Mouse (Mus musculus) spleen, adult 2 months (tissue): ENCODE data around the gene Patz1. TPM values are rescaled to one million over a fixed set of nuclear protein-coding genes. Genes with fewer than 3 reads are reported as not detected.

Experiments used
- DNase-seq, 2 experiments: peaks; one replicate each; pipeline versions ENCODE4 v3.0.0 to v3.0.0-alpha.2; 2012 to 2021; ENCODE audit warnings: low spot score in 2 of 2, low read depth in 1 of 2
- H3K27ac ChIP-seq: fragments of 200-500 bp; 2 replicates; pipeline ENCODE4 v1.5.1; 2012; ENCODE audit warnings: low read length, inconsistent platforms; ENCODE audit not compliant: insufficient read depth
- H3K27me3 ChIP-seq: fragments of 200-500 bp; 2 replicates; pipeline ENCODE4 v1.6.1; 2012; ENCODE audit warnings: mild to moderate bottlenecking, moderate library complexity, low read length, inconsistent platforms; ENCODE audit not compliant: control insufficient read depth, insufficient read depth
- H3K36me3 ChIP-seq: fragments of 200-500 bp; 2 replicates; pipeline ENCODE4 v1.6.1; 2012; ENCODE audit warnings: mild to moderate bottlenecking, low read length, inconsistent platforms; ENCODE audit not compliant: control insufficient read depth, insufficient read depth
- H3K4me1 ChIP-seq: fragments of 200-500 bp; 2 replicates; pipeline ENCODE4 v1.6.1; 2011; ENCODE audit warnings: inconsistent platforms; ENCODE audit not compliant: control insufficient read depth, insufficient read depth, insufficient read length
- H3K4me3 ChIP-seq: fragments of 200-500 bp; 2 replicates; pipeline ENCODE4 v1.5.1; 2011; ENCODE audit warnings: mild to moderate bottlenecking, inconsistent platforms; ENCODE audit not compliant: insufficient read depth, insufficient read length; ENCODE audit errors: extremely low read depth
- CTCF ChIP-seq: fragments of 200-500 bp; IDR thresholded peaks from 2 replicates; pipeline ENCODE4 v1.5.1; 2011; ENCODE audit warnings: mild to moderate bottlenecking, inconsistent platforms; ENCODE audit not compliant: insufficient read depth, insufficient read length, insufficient replicate concordance; ENCODE audit errors: extremely low read depth
- POLR2A ChIP-seq: fragments of 200-500 bp; IDR thresholded peaks from 2 replicates; pipeline ENCODE4 v1.6.1; 2011; ENCODE audit warnings: low read depth, low read length, inconsistent platforms
- WGBS: fragments of 180-500 bp; shearing (Covaris S2); methylation state at CpG from one replicate; pipeline ENCODE4 v1.1.7; 2018; 5-methylcytosine and 5-hydroxymethylcytosine counted together
- polyA plus RNA-seq: library from polyadenylated mRNA; depleted of rRNA; stranded (reverse); fragments of >200 nt; gene quantifications from 2 replicates; pipeline ENCODE4 v1.2.3, GENCODE M21; 2012

Gene Patz1
- polyA plus RNA-seq, 1 experiment, result 44.9 TPM

DNA sequence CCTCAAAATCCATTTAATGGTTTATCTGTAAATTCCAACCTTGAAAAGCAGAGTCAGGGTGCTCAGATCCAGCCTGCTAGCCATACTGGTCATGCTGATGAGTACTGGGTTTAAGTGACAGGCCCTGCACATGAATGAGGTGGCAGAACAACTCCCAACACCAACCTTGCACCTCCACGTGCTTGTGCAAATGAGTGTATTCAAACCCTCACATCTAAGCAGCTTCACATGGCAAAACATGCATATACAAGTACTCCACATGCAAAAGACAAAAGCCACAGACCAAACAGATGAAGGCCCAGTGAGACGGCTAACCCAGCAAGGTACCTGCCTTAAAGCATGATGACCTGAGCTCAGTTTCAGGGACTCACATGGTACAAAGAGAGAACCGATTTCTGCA lies 2.7 kb upstream of the Patz1 start:
- H3K27ac ChIP-seq, result no peak overlapping the region
- no peak for DNase-seq
- no peaks in the 10 kb centered on the region for H3K36me3 ChIP-seq
- WGBS, result 63% methylated on average over 3 of the region's 3 CpGs
- no peaks in the 10 kb centered on the region; the same call in 1 of the 2 replicates for H3K4me1 ChIP-seq
- TF ChIP-seq CTCF, result no peak
- TF ChIP-seq POLR2A, result no peak
- no peaks in the 10 kb centered on the region for H3K27me3 ChIP-seq
- no peak overlapping the region for H3K4me3 ChIP-seq

- TF ChIP-seq CTCF, result no peak
- WGBS, result 82% methylated on average over 6 of the region's 6 CpGs
- H3K4me1 ChIP-seq, result no peaks in the 10 kb centered on the region; the same call in 1 of the 2 replicates
- no peaks in the 10 kb centered on the region for H3K27me3 ChIP-seq
- H3K4me3 ChIP-seq, result no peak overlapping the region
- DNase-seq, result no peak
- no peaks in the 10 kb centered on the region for H3K36me3 ChIP-seq
- no peak overlapping the region for H3K27ac ChIP-seq
Measured at GRCm38 (mm10) chr11:3287131-3287530, 1.5 kb upstream of the Patz1 start.

DNA sequence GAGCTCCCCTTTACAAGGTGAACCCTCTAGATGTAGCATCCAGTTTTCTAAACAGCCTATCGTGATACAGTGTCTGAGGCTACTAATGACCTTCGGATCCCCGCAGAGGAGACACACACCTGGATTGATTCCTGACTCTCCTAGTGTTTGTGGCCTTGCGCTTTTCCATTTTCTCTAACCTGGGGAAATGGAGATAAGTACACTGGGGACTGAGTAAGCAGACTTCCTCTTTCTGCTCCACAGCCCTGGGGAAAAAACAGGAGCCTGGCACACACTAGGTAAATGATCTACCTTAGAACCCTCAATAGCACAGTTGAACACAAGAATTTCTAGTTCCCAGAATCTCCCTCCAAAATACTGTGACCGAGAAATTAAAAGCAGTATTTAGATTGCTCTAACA lies 753 bp upstream of the Patz1 start:
- H3K4me3 ChIP-seq, result no peak overlapping the region
- TF ChIP-seq CTCF (no peak), POLR2A (no peak)
- H3K27me3 ChIP-seq, result no peaks in the 10 kb centered on the region
- WGBS, result 71% methylated on average over 5 of the region's 5 CpGs
- no peak overlapping the region for H3K27ac ChIP-seq
- no peak for DNase-seq
- H3K4me1 ChIP-seq, result peaks cover 4% of the 10 kb centered on the region; the same call in 1 of the 2 replicates
- no peaks in the 10 kb centered on the region for H3K36me3 ChIP-seq

DNA sequence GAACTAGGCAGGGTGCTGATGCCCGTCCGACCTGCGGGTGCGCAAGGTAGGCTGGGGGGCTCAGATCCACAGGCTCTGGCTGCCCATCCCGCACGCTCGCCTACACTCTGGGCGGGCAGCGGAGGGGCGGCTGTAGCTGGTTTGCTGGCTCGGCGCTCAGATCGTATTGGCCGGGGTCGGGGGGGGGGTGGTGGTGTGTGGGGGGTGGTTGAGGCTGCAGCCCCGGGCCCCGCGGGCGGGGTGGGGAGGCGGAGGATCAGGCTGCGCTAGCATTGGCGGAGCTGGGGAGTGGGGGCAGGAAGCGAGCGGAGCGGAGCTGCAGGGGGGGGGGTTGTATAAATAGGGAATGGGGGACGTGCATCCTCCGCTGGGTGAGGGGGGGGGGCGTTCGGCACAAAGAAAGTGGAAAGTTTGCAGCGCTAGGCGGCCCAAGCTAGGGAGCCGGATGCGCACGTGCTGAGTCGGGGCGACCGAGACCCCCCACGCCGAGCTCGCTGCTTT lies 678 bp downstream of the Patz1 start:
- no peaks in the 10 kb centered on the region for H3K27me3 ChIP-seq
- peaks cover 10% of the 10 kb centered on the region for H3K36me3 ChIP-seq
- peaks cover 11% of the 10 kb centered on the region; the same call in 1 of the 2 replicates for H3K4me1 ChIP-seq
- peak overlapping the region; percentile 96 for H3K4me3 ChIP-seq
- under 1% methylated on average over 37 of the region's 40 CpGs for WGBS
- peak overlapping the region; percentile 99 for H3K27ac ChIP-seq
- TF ChIP-seq CTCF, result no peak
- TF ChIP-seq POLR2A, result no peak
- DNase-seq, result peak in 1 of 2 experiments; percentile 66

- no peaks in the 10 kb centered on the region for H3K27me3 ChIP-seq
- H3K4me3 ChIP-seq, result peak overlapping the region; percentile 96
- peaks cover 13% of the 10 kb centered on the region for H3K36me3 ChIP-seq
- peak; percentile 69 to 73 for DNase-seq
- H3K4me1 ChIP-seq, result peaks cover 11% of the 10 kb centered on the region; the same call in 1 of the 2 replicates
- H3K27ac ChIP-seq, result peak overlapping the region; percentile 99
- WGBS, result under 1% methylated on average over 89 of the region's 92 CpGs
- peak; percentile 74; the same call in 1 of the 2 replicates for TF ChIP-seq CTCF
- TF ChIP-seq POLR2A, result no peak
Measured at GRCm38 (mm10) chr11:3289803-3290639, 1.3 kb downstream of the Patz1 start.

GRCm38 (mm10) chr11:3290640-3291310 lies 2.1 kb downstream of the Patz1 start:
- TF ChIP-seq CTCF, result no peak
- no peak for TF ChIP-seq POLR2A
- peak overlapping the region; percentile 96 for H3K4me3 ChIP-seq
- H3K27me3 ChIP-seq, result no peaks in the 10 kb centered on the region
- H3K27ac ChIP-seq, result peak overlapping the region; percentile 56
- peaks cover 11% of the 10 kb centered on the region; the same call in 1 of the 2 replicates for H3K4me1 ChIP-seq
- H3K36me3 ChIP-seq, result peaks cover 18% of the 10 kb centered on the region
- peak in 1 of 2 experiments; percentile 31 for DNase-seq
- 1% methylated on average over 50 of the region's 50 CpGs for WGBS
